Mouse (Mus musculus) ovary, adult 18-20 months (tissue): Measurements from ENCODE around the gene Mypop.

Experiments
- DNase-seq: peaks from one replicate; pipeline ENCODE4 v3.0.0; 2022; ENCODE audit warnings: low spot score, mixed read lengths

Gene Mypop

DNA sequence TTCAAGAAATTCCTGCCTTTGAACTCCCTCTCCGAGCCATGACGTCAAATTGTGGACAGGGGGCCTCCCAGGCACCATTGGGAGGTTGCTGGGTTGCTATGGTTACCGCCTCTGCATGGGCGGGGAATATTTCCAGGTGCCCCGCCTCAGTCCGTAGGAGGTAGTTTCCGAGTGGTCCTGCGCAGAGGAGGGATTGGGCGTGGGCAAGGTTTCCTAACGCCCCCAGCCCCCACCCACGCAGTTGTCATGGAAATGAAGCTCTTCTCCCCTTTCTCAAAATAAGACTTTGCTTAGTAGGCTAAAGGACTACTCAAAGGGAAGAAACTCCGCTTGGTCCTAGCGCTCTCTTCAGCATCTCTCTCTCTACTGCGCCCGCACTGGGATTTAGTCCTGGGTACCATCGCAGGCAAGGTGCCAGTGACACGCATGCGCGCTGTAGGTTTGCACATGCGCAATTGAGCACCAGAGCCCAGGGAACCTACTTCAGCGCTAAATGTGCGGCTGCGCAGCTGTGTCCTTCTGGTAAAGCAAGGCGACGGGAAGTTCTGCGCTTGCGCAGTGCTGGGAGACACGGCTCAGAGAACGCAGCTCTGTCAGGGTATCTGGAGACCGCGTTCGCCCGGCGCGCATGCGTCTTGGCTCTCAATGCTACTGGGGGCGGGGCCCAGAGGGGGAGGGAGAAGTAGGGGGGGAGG lies at the start of gene Mypop:
TSS of gene Mypop (plus strand) at position 645 of the 695 bp plus-strand sequence.
- DNase-seq: peak; percentile 100

- no peak for DNase-seq
These were observed 48.7 kb upstream of the Mypop start for GRCm38 (mm10) chr7:18942376-18942775.

GRCm38 (mm10) chr7:18942815-18943214 lies 48.2 kb upstream of the Mypop start:
- DNase-seq: no peak

- no peak for DNase-seq
These were observed 42.9 kb upstream of the Mypop start for GRCm38 (mm10) chr7:18948151-18948550.

- DNase-seq: no peak
These were observed 41.1 kb upstream of the Mypop start for GRCm38 (mm10) chr7:18949781-18950522.

- no peak for DNase-seq
These were observed 40.3 kb upstream of the Mypop start for GRCm38 (mm10) chr7:18950523-18951315.

- no peak for DNase-seq
These were observed 39.6 kb upstream of the Mypop start for GRCm38 (mm10) chr7:18951397-18951796.

DNA sequence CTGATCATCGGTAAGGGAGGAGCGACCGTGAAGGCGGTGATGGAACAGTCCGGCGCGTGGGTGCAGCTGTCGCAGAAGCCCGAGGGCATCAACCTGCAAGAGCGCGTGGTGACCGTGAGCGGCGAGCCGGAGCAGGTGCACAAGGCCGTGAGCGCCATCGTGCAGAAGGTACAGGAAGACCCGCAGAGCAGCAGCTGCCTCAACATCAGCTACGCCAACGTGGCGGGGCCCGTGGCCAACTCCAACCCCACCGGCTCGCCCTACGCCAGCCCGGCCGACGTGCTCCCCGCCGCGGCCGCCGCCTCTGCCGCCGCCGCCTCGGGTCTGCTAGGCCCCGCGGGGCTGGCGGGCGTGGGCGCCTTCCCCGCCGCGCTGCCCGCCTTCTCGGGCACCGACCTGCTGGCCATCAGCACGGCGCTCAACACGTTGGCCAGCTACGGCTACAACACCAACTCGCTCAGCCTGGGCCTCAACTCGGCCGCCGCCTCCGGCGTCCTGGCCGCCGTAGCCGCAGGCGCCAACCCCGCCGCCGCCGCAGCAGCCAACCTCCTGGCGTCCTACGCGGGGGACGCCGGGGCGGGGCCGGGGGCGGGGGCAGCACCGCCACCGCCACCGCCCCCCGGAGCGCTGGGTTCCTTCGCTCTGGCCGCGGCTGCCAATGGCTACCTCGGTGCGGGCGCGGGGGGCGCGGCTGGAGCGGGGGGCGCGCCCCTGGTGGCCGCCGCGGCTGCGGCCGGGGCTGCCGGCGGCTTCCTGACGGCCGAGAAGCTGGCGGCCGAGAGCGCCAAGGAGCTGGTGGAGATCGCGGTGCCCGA lies 33.3 kb upstream of the Mypop start:
- DNase-seq: peak; percentile 60

GRCm38 (mm10) chr7:18958384-18958766 lies 32.7 kb upstream of the Mypop start:
- DNase-seq: peak; percentile 4

- DNase-seq: no peak
These were observed 31.6 kb upstream of the Mypop start for GRCm38 (mm10) chr7:18959446-18959845.

GRCm38 (mm10) chr7:18962171-18962792 lies 28.8 kb upstream of the Mypop start:
- no peak for DNase-seq

DNA sequence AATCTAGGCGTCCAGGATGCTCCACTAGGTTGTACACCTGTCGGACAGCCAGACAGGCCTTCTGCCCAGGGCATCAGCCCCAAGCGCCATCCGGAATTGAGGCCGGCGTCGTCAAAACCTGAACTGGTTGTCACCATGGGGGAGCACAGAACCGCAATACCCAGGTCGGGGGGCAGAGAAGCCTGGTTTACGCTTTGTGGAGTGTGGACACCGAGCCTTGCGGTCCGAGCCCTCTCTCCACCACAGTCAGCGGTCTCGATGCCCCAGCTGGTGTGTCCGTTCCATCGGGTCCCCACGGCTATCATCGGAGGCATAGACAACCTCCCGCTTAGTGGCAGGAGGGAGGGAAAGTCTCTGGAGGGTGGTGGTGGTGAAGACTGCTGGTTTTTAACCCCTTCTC lies 28.2 kb upstream of the Mypop start:
- DNase-seq: no peak

GRCm38 (mm10) chr7:18963294-18963843 lies 27.7 kb upstream of the Mypop start:
- DNase-seq: no peak

DNA sequence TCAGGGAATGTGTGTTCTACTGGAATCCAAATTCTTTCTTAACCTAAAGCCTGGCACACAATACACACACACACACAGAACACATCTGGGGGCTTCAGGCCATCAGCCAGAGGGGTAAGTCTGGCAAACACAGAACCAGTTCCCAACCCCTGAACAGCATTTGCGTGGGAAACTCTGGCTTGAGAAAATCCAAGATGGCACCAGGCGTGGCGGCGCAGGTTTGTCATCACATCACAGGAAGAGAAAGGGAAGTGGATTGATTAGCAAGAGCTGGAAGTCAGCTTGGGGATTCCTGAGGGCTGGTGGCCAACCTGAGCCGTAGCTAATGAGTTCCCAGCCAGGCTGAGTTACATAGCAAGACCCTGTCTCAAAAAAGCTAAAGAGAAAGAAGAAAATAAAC lies 25.7 kb upstream of the Mypop start:
- DNase-seq: no peak

GRCm38 (mm10) chr7:18967603-18968002 lies 23.4 kb upstream of the Mypop start:
- no peak for DNase-seq

DNA sequence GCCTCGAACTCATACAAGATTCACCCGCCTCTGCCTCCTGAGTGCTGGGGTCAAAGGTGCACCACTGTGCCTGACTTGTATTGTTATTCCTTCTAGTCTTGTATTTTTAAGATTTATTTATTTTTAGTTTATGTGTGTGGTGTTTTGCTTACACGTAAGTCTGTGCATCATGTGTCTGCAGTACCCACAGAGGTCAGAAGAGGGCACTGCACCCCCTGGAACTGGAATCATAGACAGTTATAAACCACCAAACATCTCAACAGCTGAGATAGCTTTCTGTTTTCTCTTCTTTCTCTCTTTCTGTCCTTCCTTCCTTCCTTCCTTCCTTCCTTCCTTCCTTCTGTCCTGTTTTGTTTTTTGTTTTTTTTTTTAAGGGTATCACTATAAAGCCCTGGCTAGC lies 20.1 kb upstream of the Mypop start:
- no peak for DNase-seq

- no peak for DNase-seq
These were observed 12.7 kb upstream of the Mypop start for GRCm38 (mm10) chr7:18978381-18978780.

- no peak for DNase-seq
These were observed 4.5 kb upstream of the Mypop start for GRCm38 (mm10) chr7:18986503-18986902.

DNA sequence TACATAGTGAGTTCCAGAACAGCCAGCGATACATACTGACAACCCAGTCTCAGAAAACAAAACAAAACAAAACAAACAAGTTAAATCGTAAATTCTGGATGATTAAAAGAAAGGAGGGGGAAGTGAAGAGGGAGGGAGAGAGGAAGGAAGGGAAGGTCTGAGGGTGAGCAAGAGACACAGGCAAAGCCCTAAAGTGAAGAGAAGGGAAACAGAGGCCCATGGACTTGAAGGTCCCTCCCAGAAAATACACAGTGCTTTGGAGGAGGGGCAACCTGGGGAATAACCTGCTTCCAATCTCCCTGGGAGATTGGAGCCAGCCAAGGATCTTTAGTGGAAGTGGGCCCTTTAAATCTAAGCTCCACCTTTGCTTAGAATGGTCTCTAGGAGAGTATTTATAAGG lies 3.9 kb upstream of the Mypop start, which contains the start of gene Nanos2:
TSS of gene Nanos2 (plus strand) at position 301 of the 400 bp plus-strand sequence.
- no peak for DNase-seq

GRCm38 (mm10) chr7:18987747-18988146 lies 3.3 kb upstream of the Mypop start:
- no peak for DNase-seq

DNA sequence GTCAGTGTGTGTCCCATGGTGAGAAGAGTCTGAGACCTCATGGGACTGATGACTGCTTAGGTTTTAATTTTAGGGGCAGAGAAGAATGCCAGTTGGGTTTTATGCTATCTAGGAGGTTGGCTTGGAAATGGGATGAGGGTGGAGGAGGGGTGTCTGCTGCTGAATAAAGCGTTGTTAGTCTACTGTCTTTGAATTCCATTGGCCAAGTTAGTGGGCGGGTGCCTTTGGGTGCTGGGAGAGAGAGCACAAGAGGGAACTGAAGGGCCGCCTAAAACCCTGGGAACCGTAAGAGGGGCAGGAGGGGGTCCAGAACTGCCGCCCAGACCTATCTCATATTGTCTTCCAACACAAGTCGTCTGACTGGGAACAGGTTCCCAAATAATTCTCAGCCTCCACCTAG lies 2.3 kb upstream of the Mypop start:
- DNase-seq: no peak
